14 mouse cellular contexts compared by ENCODE assay signal in genomic region chr10:57572130-57572529, GRCm38 (mm10). TPM values are rescaled to one million over a fixed set of nuclear protein-coding genes. Genes with fewer than 3 reads are reported as not detected.
DNase-seq lines count a peak whose midpoint lies in the region; ATAC-seq and TF ChIP-seq lines count a peak whose summit lies in the region.
"Had no signal": no experiment of that assay in that cellular context is flagged by ENCODE, and none has a peak within 500 bp of the region (broad histone marks: within the 10 kb centered on the region; RNA-seq: fewer than 3 reads in every experiment).

No protein-coding gene starts in this region.

- no peak for TF ChIP-seq EP300 in lung, postnatal 0 days (IDR thresholded peaks at IDR 0.05)

- 36% methylated on average over 4 of the region's 4 CpGs for WGBS in forebrain, embryonic 11.5 days
- WGBS in midbrain, embryonic 13.5 days, result 5% methylated on average over 4 of the region's 4 CpGs
- WGBS in lung, postnatal 0 days, result 62% methylated on average over 4 of the region's 4 CpGs

- peak; percentile 71 for ATAC-seq in forebrain, embryonic 11.5 days (replicated peaks; ENCODE audit: low FRiP score)
- ATAC-seq in midbrain, embryonic 13.5 days, result peak; percentile 46
- no peak for ATAC-seq in lung, postnatal 0 days

- no peaks in the 10 kb centered on the region for H3K9me3 ChIP-seq in forebrain, embryonic 11.5 days (ENCODE audit: control insufficient read depth, low read length)
- H3K9me3 ChIP-seq in midbrain, embryonic 13.5 days, result no peaks in the 10 kb centered on the region
- no peaks in the 10 kb centered on the region for H3K9me3 ChIP-seq in lung, postnatal 0 days (ENCODE audit: low read length)
- H3K9me3 ChIP-seq: embryonic facial prominence, embryonic 13.5 days; liver, embryonic 13.5 days had no signal

- no peak overlapping the region for H3K4me2 ChIP-seq in forebrain, embryonic 11.5 days (ENCODE audit: low read depth, low read length, severe bottlenecking)
- no peak overlapping the region for H3K4me2 ChIP-seq in midbrain, embryonic 13.5 days (replicated peaks)
- H3K4me2 ChIP-seq in lung, postnatal 0 days (replicated peaks; ENCODE audit: low read depth, low read length), result no peak overlapping the region
- H3K4me2 ChIP-seq: embryonic facial prominence, embryonic 13.5 days; liver, embryonic 13.5 days had no signal

- no peak overlapping the region for H3K4me3 ChIP-seq in forebrain, embryonic 11.5 days (ENCODE audit: low read depth, low read length)
- no peak overlapping the region for H3K4me3 ChIP-seq in midbrain, embryonic 13.5 days (replicated peaks)
- no peak overlapping the region for H3K4me3 ChIP-seq in lung, postnatal 0 days (ENCODE audit: low read depth, low read length)
- H3K4me3 ChIP-seq: embryonic facial prominence, embryonic 13.5 days; left cerebral cortex, adult 2 months; liver, embryonic 13.5 days had no signal

- no peak overlapping the region for H3K9ac ChIP-seq in forebrain, embryonic 11.5 days (ENCODE audit: low read length)
- H3K9ac ChIP-seq in midbrain, embryonic 13.5 days (replicated peaks), result no peak overlapping the region
- no peak overlapping the region for H3K9ac ChIP-seq in lung, postnatal 0 days (replicated peaks; ENCODE audit: low read depth)
- H3K9ac ChIP-seq: embryonic facial prominence, embryonic 13.5 days; liver, embryonic 13.5 days had no signal

- no peak overlapping the region for H3K27ac ChIP-seq in forebrain, embryonic 11.5 days (ENCODE audit: low read depth, low read length)
- no peak overlapping the region for H3K27ac ChIP-seq in midbrain, embryonic 13.5 days
- H3K27ac ChIP-seq in lung, postnatal 0 days (ENCODE audit: low read length), result no peak overlapping the region
- H3K27ac ChIP-seq: embryonic facial prominence, embryonic 13.5 days; left cerebral cortex, adult 2 months; liver, embryonic 13.5 days had no signal

- no peaks in the 10 kb centered on the region for H3K36me3 ChIP-seq in forebrain, embryonic 11.5 days (ENCODE audit: control insufficient read depth, insufficient read depth, low read length)
- H3K36me3 ChIP-seq in midbrain, embryonic 13.5 days, result no peaks in the 10 kb centered on the region
- H3K36me3 ChIP-seq in lung, postnatal 0 days (ENCODE audit: insufficient read depth, low read length), result no peaks in the 10 kb centered on the region
- H3K36me3 ChIP-seq: embryonic facial prominence, embryonic 13.5 days; liver, embryonic 13.5 days had no signal

- TF ChIP-seq CTCF in lung, postnatal 0 days (IDR thresholded peaks at IDR 0.05), result no peak

- DNase-seq in adipocyte (ENCODE audit: low spot score), result peak; percentile 26
- DNase-seq in cerebellum, adult 18-20 months, result peak; percentile 72 to 80
- no peak for DNase-seq in forebrain, embryonic 11.5 days (ENCODE audit: low spot score)
- DNase-seq in lung, postnatal 0 days (ENCODE audit: low spot score), result no peak
- no peak for DNase-seq in layer of hippocampus, adult 9-10 months (ENCODE audit: low spot score)
- no peak for DNase-seq in spleen, adult 18-20 months
- DNase-seq: adrenal gland, postnatal 14 days; gastrocnemius, postnatal 10 days; kidney, adult 9 months; liver, embryonic 13.5 days; right cerebral cortex, postnatal 14 days had no signal

- 0 out of 2 replicates have a peak, but pooled peaks cover 2% of the 10 kb centered on the region for H3K4me1 ChIP-seq in forebrain, embryonic 11.5 days (replicated peaks; ENCODE audit: control insufficient read depth, insufficient read depth, low read length)
- peaks cover 24% of the 10 kb centered on the region for H3K4me1 ChIP-seq in midbrain, embryonic 13.5 days (replicated peaks)
- H3K4me1 ChIP-seq in lung, postnatal 0 days (ENCODE audit: insufficient read depth, low read depth, low read length), result no peaks in the 10 kb centered on the region
- H3K4me1 ChIP-seq: embryonic facial prominence, embryonic 13.5 days; liver, embryonic 13.5 days had no signal

- H3K27me3 ChIP-seq in forebrain, embryonic 11.5 days (ENCODE audit: control insufficient read depth, insufficient read depth, low read length), result no peaks in the 10 kb centered on the region
- no peaks in the 10 kb centered on the region for H3K27me3 ChIP-seq in midbrain, embryonic 13.5 days
- no peaks in the 10 kb centered on the region for H3K27me3 ChIP-seq in lung, postnatal 0 days (replicated peaks; ENCODE audit: insufficient read depth, low read length)
- H3K27me3 ChIP-seq: embryonic facial prominence, embryonic 13.5 days; liver, embryonic 13.5 days had no signal

RNA-seq across cellular contexts. Expression of gene Serinc1, which starts 39.8 kb away (rescaled TPM):
- polyA plus RNA-seq in forebrain, embryonic 11.5 days (2014; fragmentation: Nextera tagmentation; extraction: Ambion mirVana), result 172 and 182 TPM in 2 replicates
- 339 and 384 TPM in 2 replicates for polyA plus RNA-seq in midbrain, embryonic 13.5 days (2015; fragmentation: Nextera tagmentation; extraction: Ambion mirVana)
- 147 and 155 TPM in 2 replicates for polyA plus RNA-seq in lung, postnatal 0 days (2015; fragmentation: Nextera tagmentation; extraction: Ambion mirVana)

RNA-seq across cellular contexts. Expression of gene Pkib, which starts 59.7 kb away (rescaled TPM):
- polyA plus RNA-seq in forebrain, embryonic 11.5 days (2014; fragmentation: Nextera tagmentation; extraction: Ambion mirVana), result 2.1 and 2.2 TPM in 2 replicates
- 5.9 and 7.8 TPM in 2 replicates for polyA plus RNA-seq in midbrain, embryonic 13.5 days (2015; fragmentation: Nextera tagmentation; extraction: Ambion mirVana)
- polyA plus RNA-seq in lung, postnatal 0 days (2015; fragmentation: Nextera tagmentation; extraction: Ambion mirVana), result 2.2 and 3.5 TPM in 2 replicates

Comparison
In these comparisons a context has a peak if more than half of its experiments do, and no peak if none do; other contexts are left out.
1. DNase-seq: peak in adipocyte (single experiment) and cerebellum, adult 18-20 months (2 of 2); none in forebrain, embryonic 11.5 days (single experiment), lung, postnatal 0 days (single experiment), layer of hippocampus, adult 9-10 months (single experiment) and spleen, adult 18-20 months (0 of 2).